Mouse (Mus musculus) embryonic facial prominence, embryonic 10.5 days (tissue): ENCODE data around the gene Catsperz. TPM values are rescaled to one million over a fixed set of nuclear protein-coding genes. Genes with fewer than 3 reads are reported as not detected.
"Not testable (repeated sequence)": the region's sequence is repeated elsewhere in the genome, so short reads cannot be mapped to it uniquely, and the experiment has no call there.

Experiments
- DNase-seq: peaks from one replicate; pipeline ENCODE4 v3.0.0-alpha.2; 2017; ENCODE audit warnings: low spot score
- H3K27ac ChIP-seq: fragments of 300-500 bp; sonication (generic); replicated peaks from 2 replicates; pipeline ENCODE4 v1.5.1; 2016; ENCODE audit warnings: mild to moderate bottlenecking
- H3K27me3 ChIP-seq: fragments of 300-500 bp; sonication (generic); replicated peaks from 2 replicates; pipeline ENCODE4 v1.6.1; 2016; ENCODE audit warnings: low read depth, mild to moderate bottlenecking; ENCODE audit not compliant: poor library complexity, severe bottlenecking
- H3K36me3 ChIP-seq: fragments of 300-500 bp; sonication (generic); replicated peaks from 2 replicates; pipeline ENCODE4 v1.6.1; 2016; ENCODE audit warnings: mild to moderate bottlenecking, moderate library complexity
- H3K4me1 ChIP-seq: fragments of 300-500 bp; sonication (generic); 2 replicates; pipeline ENCODE4 v1.6.1; 2016
- H3K4me3 ChIP-seq: fragments of 300-500 bp; sonication (generic); 2 replicates; pipeline ENCODE4 v1.5.1; 2016; ENCODE audit warnings: mild to moderate bottlenecking, moderate library complexity
- H3K9me3 ChIP-seq: fragments of 300-500 bp; sonication (generic); 2 replicates; pipeline ENCODE4 v1.6.1; 2016; ENCODE audit warnings: mild to moderate bottlenecking
- WGBS: fragments of 180-500 bp; shearing (Covaris S2); methylation state at CpG from one replicate; pipeline ENCODE4 v1.1.7; 2016; 5-methylcytosine and 5-hydroxymethylcytosine counted together
- polyA plus RNA-seq: library from polyadenylated mRNA; unstranded; fragments of >200 nt; fragmentation: Nextera tagmentation; extraction: Ambion mirVana; gene quantifications from 2 replicates; pipeline ENCODE4 v1.2.1, GENCODE M21; 2016

The Catsperz gene
- polyA plus RNA-seq, 1 experiment from 2014 or later, result 0.74 TPM

- no peaks in the 10 kb centered on the region for H3K9me3 ChIP-seq
- H3K27ac ChIP-seq, result no peak overlapping the region
- peak overlapping the region; percentile 73 for H3K4me3 ChIP-seq
- WGBS, result 89% methylated on average over 7 of the region's 7 CpGs
- DNase-seq, result no peak
- peaks cover 59% of the 10 kb centered on the region for H3K36me3 ChIP-seq
- H3K4me1 ChIP-seq, result peaks cover 36% of the 10 kb centered on the region
- no peaks in the 10 kb centered on the region for H3K27me3 ChIP-seq
Measured at GRCm38 (mm10) chr19:6907811-6908540, 17.2 kb downstream of the Catsperz start.

- no peak for DNase-seq
- H3K4me1 ChIP-seq, result peaks cover 36% of the 10 kb centered on the region
- H3K9me3 ChIP-seq, result no peaks in the 10 kb centered on the region
- no peaks in the 10 kb centered on the region for H3K27me3 ChIP-seq
- 93% methylated on average over 8 of the region's 8 CpGs for WGBS
- H3K36me3 ChIP-seq, result peaks cover 50% of the 10 kb centered on the region
- no peak overlapping the region for H3K4me3 ChIP-seq
- H3K27ac ChIP-seq, result no peak overlapping the region
Measured at GRCm38 (mm10) chr19:6907094-6907493, 18.1 kb downstream of the Catsperz start.

GRCm38 (mm10) chr19:6906199-6906598, 19.0 kb downstream of the Catsperz start:
- no peak for DNase-seq
- peaks cover 29% of the 10 kb centered on the region for H3K4me1 ChIP-seq
- no peaks in the 10 kb centered on the region for H3K27me3 ChIP-seq
- no peak overlapping the region for H3K4me3 ChIP-seq
- no peaks in the 10 kb centered on the region for H3K9me3 ChIP-seq
- peaks cover 42% of the 10 kb centered on the region for H3K36me3 ChIP-seq
- 86% methylated on average over 3 of the region's 3 CpGs for WGBS
- H3K27ac ChIP-seq, result no peak overlapping the region

- Histone ChIP-seq H3K4me3 (no peak overlapping the region), H3K27ac (no peak overlapping the region), H3K36me3 (peaks cover 38% of the 10 kb centered on the region), H3K27me3 (no peaks in the 10 kb centered on the region), H3K9me3 (no peaks in the 10 kb centered on the region), H3K4me1 (peaks cover 25% of the 10 kb centered on the region)
- 90% methylated on average over 11 of the region's 11 CpGs for WGBS
- DNase-seq, result no peak
Measured at GRCm38 (mm10) chr19:6905498-6906159, 19.6 kb downstream of the Catsperz start.

- 76% methylated on average over 2 of the region's 2 CpGs for WGBS
Measured at GRCm38 (mm10) chr19:6904846-6905245, 20.3 kb downstream of the Catsperz start.

GRCm38 (mm10) chr19:6903031-6903430, 22.1 kb downstream of the Catsperz start:
- Histone ChIP-seq H3K36me3 (peaks cover 38% of the 10 kb centered on the region), H3K4me1 (peaks cover 10% of the 10 kb centered on the region)
- 100% methylated on average over 1 of the region's 1 CpGs for WGBS

More at GRCm38 (mm10) chr19:6904846-6905245, 20.3 kb downstream of the Catsperz start:
- Histone ChIP-seq H3K4me1 (peaks cover 25% of the 10 kb centered on the region), H3K36me3 (peaks cover 38% of the 10 kb centered on the region), H3K4me3 (no peak overlapping the region), H3K27me3 (no peaks in the 10 kb centered on the region), H3K27ac (no peak overlapping the region), H3K9me3 (peaks cover 2% of the 10 kb centered on the region; the same call in 1 of the 2 replicates)
- no peak for DNase-seq

GRCm38 (mm10) chr19:6899641-6900040, 25.5 kb downstream of the Catsperz start:
- Histone ChIP-seq H3K27me3 (no peaks in the 10 kb centered on the region), H3K4me3 (no peak overlapping the region), H3K9me3 (peaks cover 9% of the 10 kb centered on the region), H3K27ac (no peak overlapping the region), H3K4me1 (no peaks in the 10 kb centered on the region), H3K36me3 (peaks cover 9% of the 10 kb centered on the region)
- WGBS, result 85% methylated on average over 4 of the region's 4 CpGs
- no peak for DNase-seq

More at GRCm38 (mm10) chr19:6903031-6903430, 22.1 kb downstream of the Catsperz start:
- H3K27ac ChIP-seq, result no peak overlapping the region
- DNase-seq, result no peak
- peaks cover 2% of the 10 kb centered on the region; the same call in 1 of the 2 replicates for H3K9me3 ChIP-seq
- H3K27me3 ChIP-seq, result no peaks in the 10 kb centered on the region
- H3K4me3 ChIP-seq, result no peak overlapping the region

- H3K36me3 ChIP-seq, H3K4me3 ChIP-seq, DNase-seq, H3K9me3 ChIP-seq, H3K27ac ChIP-seq, H3K4me1 ChIP-seq, H3K27me3 ChIP-seq: not testable (repeated sequence)
- 91% methylated on average over 18 of the region's 18 CpGs for WGBS
Measured at GRCm38 (mm10) chr19:6895608-6896305, 29.4 kb downstream of the Catsperz start.

GRCm38 (mm10) chr19:6893731-6894451, 31.3 kb downstream of the Catsperz start:
- Histone ChIP-seq H3K27ac (no peak overlapping the region), H3K27me3 (no peaks in the 10 kb centered on the region), H3K4me3 (no peak overlapping the region), H3K36me3 (no peaks in the 10 kb centered on the region), H3K9me3 (peaks cover 6% of the 10 kb centered on the region), H3K4me1 (no peaks in the 10 kb centered on the region)
- WGBS, result 94% methylated on average over 14 of the region's 14 CpGs
- no peak for DNase-seq

- Histone ChIP-seq H3K27me3 (no peaks in the 10 kb centered on the region), H3K36me3 (no peaks in the 10 kb centered on the region), H3K4me3 (no peak overlapping the region), H3K9me3 (peaks cover 6% of the 10 kb centered on the region), H3K27ac (no peak overlapping the region), H3K4me1 (no peaks in the 10 kb centered on the region)
- WGBS, result 60% methylated on average over 4 of the region's 4 CpGs
- no peak for DNase-seq
Measured at GRCm38 (mm10) chr19:6892512-6892911, 32.7 kb downstream of the Catsperz start.

- Histone ChIP-seq H3K27ac (no peak overlapping the region), H3K4me3 (no peak overlapping the region), H3K27me3 (no peaks in the 10 kb centered on the region), H3K36me3 (no peaks in the 10 kb centered on the region), H3K9me3 (peaks cover 11% of the 10 kb centered on the region; the same call in 1 of the 2 replicates), H3K4me1 (no peaks in the 10 kb centered on the region)
- WGBS, result 88% methylated on average over 4 of the region's 4 CpGs
- DNase-seq, result no peak
Measured at GRCm38 (mm10) chr19:6877965-6878364, 47.2 kb downstream of the Catsperz start.

- H3K4me1 ChIP-seq, result no peaks in the 10 kb centered on the region
- no peak overlapping the region for H3K4me3 ChIP-seq
- H3K9me3 ChIP-seq, result peaks cover 11% of the 10 kb centered on the region; the same call in 1 of the 2 replicates
- H3K36me3 ChIP-seq, result no peaks in the 10 kb centered on the region
- H3K27me3 ChIP-seq, result no peaks in the 10 kb centered on the region
- no peak overlapping the region for H3K27ac ChIP-seq
- DNase-seq, result no peak
Measured at GRCm38 (mm10) chr19:6876799-6877198, 48.4 kb downstream of the Catsperz start.
